Comparison of ENCODE assay signal across 8 mouse cellular contexts in the genomic region with DNA sequence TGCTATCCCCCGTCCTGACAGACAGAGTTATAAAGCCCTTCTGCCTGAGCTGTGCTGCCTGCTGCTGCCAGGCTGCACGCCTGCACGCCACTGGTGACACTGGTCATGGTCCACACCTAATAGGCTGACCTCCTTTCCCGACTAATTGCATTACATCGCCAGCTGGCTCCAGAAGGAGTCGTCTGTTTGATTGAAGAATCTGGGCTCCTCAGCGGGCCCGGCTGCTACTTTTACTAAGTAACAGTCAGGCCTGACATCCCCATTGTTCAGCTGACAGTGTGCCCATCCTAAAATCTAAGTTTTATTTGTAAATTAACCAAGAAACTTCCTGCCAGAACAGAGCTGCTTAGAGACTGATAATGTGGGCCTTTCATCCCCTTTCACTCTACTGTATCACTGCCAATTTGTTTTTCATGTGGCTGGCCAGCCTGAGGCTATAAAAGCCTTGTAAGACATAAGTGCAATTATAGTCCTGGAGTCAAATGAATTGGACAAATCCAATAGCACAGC.
DNase-seq lines count a peak whose midpoint lies in the region; ATAC-seq and TF ChIP-seq lines count a peak whose summit lies in the region.
"Had no signal": no experiment of that assay in that cellular context is flagged by ENCODE, and none has a peak within 500 bp of the region (broad histone marks: within the 10 kb centered on the region; RNA-seq: fewer than 3 reads in every experiment).

No protein-coding gene starts in this region.

- peak; percentile 93 for ATAC-seq in lung, embryonic 14.5 days (ENCODE audit: insufficient read depth)
- ATAC-seq in forebrain, embryonic 11.5 days (replicated peaks; ENCODE audit: low FRiP score), result peak; percentile 84
- ATAC-seq: Patski had no signal

- no peak overlapping the region for H3K4me3 ChIP-seq in lung, embryonic 14.5 days (ENCODE audit: low read depth, low read length)
- H3K4me3 ChIP-seq in forebrain, embryonic 11.5 days (ENCODE audit: low read depth, low read length), result no peak overlapping the region
- no peak overlapping the region for H3K4me3 ChIP-seq in kidney, adult 2 months (ENCODE audit: insufficient read depth, low read depth, low read length)

- peak; percentile 76 for DNase-seq in lung, embryonic 14.5 days
- no peak for DNase-seq in lung, postnatal 25 days (ENCODE audit: low spot score)
- DNase-seq in forebrain, embryonic 11.5 days (ENCODE audit: low spot score), result peak; percentile 69
- peak; percentile 56 for DNase-seq in kidney, adult 2 months
- peak; percentile 29 for DNase-seq in lung, postnatal 36 days
- peak; percentile 48 for DNase-seq in right cerebral cortex, postnatal 4 days
- DNase-seq in urinary bladder, adult 18-20 months (ENCODE audit: low spot score in 2 of 2), result no peak

- H3K36me3 ChIP-seq in lung, embryonic 14.5 days (ENCODE audit: insufficient read depth), result 0 out of 2 replicates have a peak, but pooled peaks cover 3% of the 10 kb centered on the region
- no peaks in the 10 kb centered on the region for H3K36me3 ChIP-seq in forebrain, embryonic 11.5 days (ENCODE audit: control insufficient read depth, insufficient read depth, low read length)
- peaks cover 3% of the 10 kb centered on the region; the same call in 1 of the 2 replicates for H3K36me3 ChIP-seq in kidney, adult 2 months (ENCODE audit: control insufficient read depth, insufficient read depth, low read length)

- H3K9me3 ChIP-seq in lung, embryonic 14.5 days (ENCODE audit: low read depth, low read length), result no peaks in the 10 kb centered on the region
- no peaks in the 10 kb centered on the region for H3K9me3 ChIP-seq in forebrain, embryonic 11.5 days (ENCODE audit: control insufficient read depth, low read length)

- H3K27me3 ChIP-seq in lung, embryonic 14.5 days (ENCODE audit: insufficient read depth, low read length), result no peaks in the 10 kb centered on the region
- H3K27me3 ChIP-seq in forebrain, embryonic 11.5 days (ENCODE audit: control insufficient read depth, insufficient read depth, low read length), result no peaks in the 10 kb centered on the region; the same call in 1 of the 2 replicates
- H3K27me3 ChIP-seq in kidney, adult 2 months (replicated peaks; ENCODE audit: control insufficient read depth, insufficient read depth, low read length), result no peaks in the 10 kb centered on the region
- H3K27me3 ChIP-seq: Patski had no signal

- TF ChIP-seq CTCF in lung, embryonic 14.5 days (IDR thresholded peaks at IDR 0.05; ENCODE audit: low read depth), result no peak
- TF ChIP-seq CTCF in kidney, adult 2 months (conservative IDR thresholded peaks at IDR 0.05; ENCODE audit: insufficient read depth, insufficient read length, low read depth, low read length), result no peak

- no peak for TF ChIP-seq POLR2A in kidney, adult 2 months (IDR thresholded peaks at IDR 0.05; ENCODE audit: low read depth, low read length)

- no peak overlapping the region for H3K4me2 ChIP-seq in lung, embryonic 14.5 days
- H3K4me2 ChIP-seq in forebrain, embryonic 11.5 days (ENCODE audit: low read depth, low read length, severe bottlenecking), result no peak overlapping the region; the same call in 1 of the 2 replicates

- no peaks in the 10 kb centered on the region for H3K4me1 ChIP-seq in lung, embryonic 14.5 days (ENCODE audit: insufficient read depth)
- H3K4me1 ChIP-seq in forebrain, embryonic 11.5 days (replicated peaks; ENCODE audit: control insufficient read depth, insufficient read depth, low read length), result peaks cover 10% of the 10 kb centered on the region; the same call in 1 of the 2 replicates
- H3K4me1 ChIP-seq in kidney, adult 2 months (ENCODE audit: control insufficient read depth, insufficient read depth, low read length), result peaks cover 12% of the 10 kb centered on the region

- 31% methylated on average over 8 of the region's 8 CpGs for WGBS in lung, embryonic 14.5 days
- WGBS in forebrain, embryonic 11.5 days, result 14% methylated on average over 8 of the region's 8 CpGs
- 35% methylated on average over 8 of the region's 8 CpGs for WGBS in kidney, adult 2 months

- no peak overlapping the region for H3K27ac ChIP-seq in lung, embryonic 14.5 days (ENCODE audit: low read depth)
- H3K27ac ChIP-seq in forebrain, embryonic 11.5 days (ENCODE audit: low read depth, low read length), result peak overlapping the region; percentile 64
- H3K27ac ChIP-seq in kidney, adult 2 months (ENCODE audit: insufficient read depth, low read depth, low read length), result 0 out of 2 replicates have a peak overlapping the region, but pooled peaks have one; percentile 22

- no peak overlapping the region for H3K9ac ChIP-seq in lung, embryonic 14.5 days
- H3K9ac ChIP-seq in forebrain, embryonic 11.5 days (ENCODE audit: low read length), result 0 out of 2 replicates have a peak overlapping the region, but pooled peaks have one; percentile 10

Comparison
In these comparisons a context has a peak if more than half of its experiments do, and no peak if none do; other contexts are left out.
1. DNase-seq: peak in lung, embryonic 14.5 days (single experiment), forebrain, embryonic 11.5 days (single experiment), kidney, adult 2 months (single experiment), lung, postnatal 36 days (single experiment) and right cerebral cortex, postnatal 4 days (single experiment); none in lung, postnatal 25 days (single experiment) and urinary bladder, adult 18-20 months (0 of 2).